Mouse (Mus musculus) liver, embryonic 16.5 days (tissue): ENCODE measurements around the gene Ncf2. TPM values are rescaled to one million over a fixed set of nuclear protein-coding genes. Genes with fewer than 3 reads are reported as not detected.

ENCODE experiments used
- polyA plus RNA-seq: library from polyadenylated mRNA; unstranded; fragments of >200 nt; fragmentation: Nextera tagmentation; extraction: Ambion mirVana; gene quantifications from 2 replicates; pipeline ENCODE4 v1.2.1, GENCODE M21; 2015

Gene Ncf2
- polyA plus RNA-seq, 1 experiment from 2014 or later, result 13.1 TPM

Other genes with a start within 250 kb of the Ncf2 start
- gene Apobec4, start 49.6 kb upstream of the Ncf2 start, polyA plus RNA-seq, result not detected in 2 replicates
- gene Rgl1, start 33.8 kb upstream of the Ncf2 start, polyA plus RNA-seq, result 12.9 and 14.2 TPM in 2 replicates
- gene Arpc5, start 33.7 kb upstream of the Ncf2 start, polyA plus RNA-seq, result 131 and 133 TPM in 2 replicates
- gene Smg7, start 102.5 kb downstream of the Ncf2 start, polyA plus RNA-seq, result 8.4 and 8.7 TPM in 2 replicates
- 0.09 TPM in 1 of 2 replicates, not detected in the other for gene Nmnat2, start 154.8 kb downstream of the Ncf2 start, polyA plus RNA-seq